Mouse (Mus musculus) embryo, embryonic 10.5 days (tissue): ENCODE data around the gene Fbxw11.
"Not testable (repeated sequence)": the region's sequence is repeated elsewhere in the genome, so short reads cannot be mapped to it uniquely, and the experiment has no call there.

Experiments
- DNase-seq: peaks from one replicate; pipeline ENCODE4 v3.0.0-alpha.2; 2015; ENCODE audit warnings: low spot score

The Fbxw11 gene

GRCm38 (mm10) chr11:32708739-32709501 is 66.4 kb downstream of the Fbxw11 start:
- DNase-seq: no peak

GRCm38 (mm10) chr11:32709563-32709962 is 67.0 kb downstream of the Fbxw11 start:
- DNase-seq: peak; percentile 85

GRCm38 (mm10) chr11:32714230-32714629 is 71.7 kb downstream of the Fbxw11 start:
- peak; percentile 70 for DNase-seq

- DNase-seq: no peak
These were observed 72.4 kb downstream of the Fbxw11 start for GRCm38 (mm10) chr11:32714896-32715295.

- DNase-seq: no peak
These were observed 73.0 kb downstream of the Fbxw11 start for GRCm38 (mm10) chr11:32715495-32715894.

GRCm38 (mm10) chr11:32715970-32716369 is 73.4 kb downstream of the Fbxw11 start:
- DNase-seq: no peak

GRCm38 (mm10) chr11:32716876-32717275 is 74.4 kb downstream of the Fbxw11 start:
- DNase-seq: no peak

- not testable (repeated sequence) for DNase-seq
These were observed 75.2 kb downstream of the Fbxw11 start for GRCm38 (mm10) chr11:32717711-32718110.

- no peak for DNase-seq
These were observed 75.8 kb downstream of the Fbxw11 start for GRCm38 (mm10) chr11:32718371-32718770.

GRCm38 (mm10) chr11:32718979-32719378 is 76.5 kb downstream of the Fbxw11 start:
- no peak for DNase-seq

- no peak for DNase-seq
These were observed 80.1 kb downstream of the Fbxw11 start for GRCm38 (mm10) chr11:32722653-32723052.

GRCm38 (mm10) chr11:32723287-32723686 is 80.8 kb downstream of the Fbxw11 start:
- DNase-seq: no peak

GRCm38 (mm10) chr11:32725171-32725570 is 82.6 kb downstream of the Fbxw11 start:
- no peak for DNase-seq

GRCm38 (mm10) chr11:32732467-32732866 is 89.9 kb downstream of the Fbxw11 start:
- DNase-seq: no peak

GRCm38 (mm10) chr11:32733195-32733594 is 90.7 kb downstream of the Fbxw11 start:
- no peak for DNase-seq

GRCm38 (mm10) chr11:32736371-32736770 is 93.8 kb downstream of the Fbxw11 start:
- DNase-seq: no peak

- no peak for DNase-seq
These were observed 95.2 kb downstream of the Fbxw11 start for GRCm38 (mm10) chr11:32737729-32738128.

GRCm38 (mm10) chr11:32743891-32744290 is 101.4 kb downstream of the Fbxw11 start:
- DNase-seq: peak; percentile 23

GRCm38 (mm10) chr11:32744463-32744862 is 101.9 kb downstream of the Fbxw11 start:
- DNase-seq: no peak

GRCm38 (mm10) chr11:32745466-32745865 is 102.9 kb downstream of the Fbxw11 start:
- no peak for DNase-seq

- DNase-seq: no peak
These were observed 103.5 kb downstream of the Fbxw11 start for GRCm38 (mm10) chr11:32746036-32746435.

- DNase-seq: no peak
These were observed 104.0 kb downstream of the Fbxw11 start for GRCm38 (mm10) chr11:32746475-32746874.

GRCm38 (mm10) chr11:32748800-32749199 is 106.3 kb downstream of the Fbxw11 start:
- DNase-seq: no peak
